Mouse (Mus musculus): ENCODE results near the gene Pcdh15. TPM values are rescaled to one million over a fixed set of nuclear protein-coding genes. Genes with fewer than 3 reads are reported as not detected.

Pcdh15 gene
- polyA plus RNA-seq, 1 experiment from 2014 or later: 1.00 TPM

DNA sequence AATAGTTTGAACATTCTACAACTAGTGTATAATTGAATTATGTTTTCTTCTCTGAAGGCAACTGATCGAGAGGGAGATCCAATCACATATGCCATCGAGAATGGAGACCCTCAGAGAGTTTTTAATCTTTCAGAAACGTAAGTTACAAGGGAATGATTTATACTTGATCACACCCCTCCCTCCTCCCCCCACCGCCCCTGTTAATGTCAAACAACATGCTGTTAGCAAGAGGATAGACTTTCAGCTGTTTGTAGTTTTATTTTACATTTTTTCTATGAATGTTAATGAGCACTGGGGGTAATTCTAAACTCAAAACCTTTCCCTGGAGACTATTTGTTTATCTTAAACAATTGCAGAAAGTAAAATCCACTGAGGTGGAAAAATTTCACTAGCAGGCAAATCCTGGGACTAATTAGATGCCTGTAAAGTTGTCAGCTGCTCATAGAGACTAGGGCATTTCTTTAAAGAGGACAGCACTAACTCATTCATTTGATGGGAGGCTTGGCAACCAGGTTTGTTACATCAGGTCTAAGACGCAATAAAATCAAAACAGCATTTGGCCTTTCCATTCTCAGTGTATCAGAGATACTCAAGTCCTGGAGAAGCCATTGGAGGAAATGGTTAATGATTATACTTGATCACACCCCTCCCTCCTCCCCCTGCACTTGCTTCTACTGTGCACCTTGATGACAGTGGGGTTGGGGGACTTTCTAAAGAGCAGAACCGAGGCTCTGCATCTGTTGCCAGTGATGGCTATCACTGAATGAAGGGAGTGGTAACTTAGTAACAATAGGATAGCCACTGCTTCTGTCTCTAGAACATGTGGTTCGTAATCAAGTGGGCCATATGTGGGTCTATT is 1280.4 kb downstream of the Pcdh15 start:
- WGBS: 25% methylated on average over 7 of the region's 7 CpGs
- Histone ChIP-seq H3K27ac (no peak overlapping the region), H3K9me3 (replicated peaks) (no peaks in the 10 kb centered on the region), H3K27me3 (no peaks in the 10 kb centered on the region), H3K4me1 (peaks cover 7% of the 10 kb centered on the region; the same call in 1 of the 2 replicates), H3K36me3 (no peaks in the 10 kb centered on the region), H3K9ac (no peak overlapping the region), H3K4me2 (no peak overlapping the region), H3K4me3 (replicated peaks) (no peak overlapping the region)
- peak; percentile 83 for ATAC-seq (replicated peaks; ENCODE audit: low FRiP score)

DNA sequence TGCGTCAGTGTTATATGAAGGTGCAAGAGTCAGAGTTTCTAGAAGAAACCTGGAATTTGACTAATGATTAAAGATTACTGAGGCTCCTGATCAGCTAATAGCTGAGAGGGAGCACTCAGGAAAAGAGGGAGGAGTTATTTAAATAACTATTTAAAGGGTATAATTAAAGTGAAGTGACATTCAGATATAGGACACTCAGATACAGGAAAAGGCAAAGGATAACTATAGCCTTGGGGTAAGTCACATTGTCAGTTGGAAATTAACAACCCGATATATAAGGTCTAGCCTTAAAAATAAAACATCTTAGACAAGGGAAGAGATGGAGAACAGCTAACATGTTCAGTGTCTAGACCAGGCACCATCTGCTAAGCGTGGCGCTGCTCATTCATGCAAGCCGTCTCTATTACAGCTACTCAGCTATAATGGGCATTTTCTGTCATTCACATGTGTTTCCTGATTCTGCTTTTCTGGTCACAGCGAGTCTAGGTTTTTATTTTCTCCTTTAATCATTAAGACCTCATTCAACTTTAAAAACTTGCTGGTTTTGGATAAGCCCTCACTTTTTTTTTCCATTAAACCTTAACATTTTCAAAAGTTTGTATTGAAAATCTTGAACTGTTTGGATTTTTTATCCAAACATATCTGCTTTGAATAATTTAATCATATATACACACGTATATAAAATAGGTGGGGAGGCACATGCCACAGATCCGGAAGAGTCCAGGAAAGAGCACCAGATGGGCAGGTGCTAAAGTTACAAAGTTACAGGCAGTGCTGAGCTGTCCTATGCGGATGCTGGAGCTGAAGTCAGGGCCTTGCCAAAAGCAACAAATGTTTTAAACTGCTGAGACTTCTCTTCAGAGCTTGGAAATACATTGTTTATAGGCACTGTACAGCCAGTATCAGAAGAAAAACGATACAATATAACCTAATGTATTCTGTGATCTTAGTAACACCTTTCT is 1288.7 kb downstream of the Pcdh15 start:
- no peak overlapping the region for H3K27ac ChIP-seq
- H3K4me1 ChIP-seq: no peaks in the 10 kb centered on the region
- ATAC-seq (replicated peaks; ENCODE audit: low FRiP score): peak; percentile 93
- no peak overlapping the region for H3K9ac ChIP-seq
- no peak overlapping the region for H3K4me2 ChIP-seq
- H3K36me3 ChIP-seq: no peaks in the 10 kb centered on the region
- no peak overlapping the region for H3K4me3 ChIP-seq (replicated peaks)
- H3K27me3 ChIP-seq: no peaks in the 10 kb centered on the region
- 36% methylated on average over 10 of the region's 10 CpGs for WGBS
- no peaks in the 10 kb centered on the region for H3K9me3 ChIP-seq (replicated peaks)

DNA sequence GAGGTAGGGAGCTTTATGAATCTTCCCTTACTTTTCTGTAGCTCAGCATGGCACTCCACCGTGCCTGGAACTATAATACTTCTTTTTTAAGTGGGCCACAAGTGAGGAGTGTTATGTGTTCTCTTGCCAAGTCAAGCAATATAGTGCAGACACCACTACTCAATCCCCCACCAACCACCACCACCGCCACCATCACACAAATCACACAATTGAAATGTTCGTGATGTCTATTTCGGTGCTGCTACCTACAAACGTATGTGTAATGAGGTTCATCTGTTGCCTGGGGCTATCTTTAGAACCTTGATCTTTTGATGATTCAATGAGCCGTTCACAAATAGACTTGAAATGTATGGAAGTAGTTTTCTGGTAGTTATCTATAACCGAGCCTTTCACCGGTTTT is 1304.0 kb downstream of the Pcdh15 start:
- Histone ChIP-seq H3K9ac (no peak overlapping the region), H3K27ac (no peak overlapping the region), H3K27me3 (no peaks in the 10 kb centered on the region), H3K9me3 (replicated peaks) (no peaks in the 10 kb centered on the region), H3K4me3 (replicated peaks) (no peak overlapping the region), H3K36me3 (no peaks in the 10 kb centered on the region), H3K4me1 (no peaks in the 10 kb centered on the region), H3K4me2 (no peak overlapping the region)
- 87% methylated on average over 8 of the region's 8 CpGs for WGBS
- ATAC-seq (replicated peaks; ENCODE audit: low FRiP score): no peak

DNA sequence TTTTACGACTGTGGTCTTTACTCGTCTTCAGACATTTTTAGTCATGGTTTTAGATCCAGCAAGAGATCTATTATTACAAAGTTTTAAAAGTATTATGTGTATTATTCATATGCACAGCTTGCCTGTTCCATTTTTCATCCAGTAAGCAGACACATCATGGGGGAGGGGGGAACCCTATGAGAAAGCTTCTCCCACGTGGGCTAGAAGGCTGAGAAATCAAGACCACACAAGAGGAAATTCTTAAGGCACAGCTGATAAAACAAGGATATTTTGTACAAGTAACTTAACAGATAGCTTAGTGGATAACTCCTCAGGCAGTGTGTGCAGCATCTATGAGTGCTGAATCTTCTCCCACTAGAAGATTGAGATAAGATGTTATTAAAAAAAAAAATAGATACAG is 1314.9 kb downstream of the Pcdh15 start:
- WGBS: 38% methylated on average over 3 of the region's 3 CpGs
- peaks cover 4% of the 10 kb centered on the region; the same call in 1 of the 2 replicates for H3K4me1 ChIP-seq
- no peaks in the 10 kb centered on the region for H3K9me3 ChIP-seq (replicated peaks)
- H3K27ac ChIP-seq: no peak overlapping the region
- H3K4me3 ChIP-seq (replicated peaks): no peak overlapping the region
- no peaks in the 10 kb centered on the region for H3K27me3 ChIP-seq
- no peak overlapping the region for H3K9ac ChIP-seq
- H3K4me2 ChIP-seq: no peak overlapping the region
- H3K36me3 ChIP-seq: no peaks in the 10 kb centered on the region
- no peak for ATAC-seq (replicated peaks; ENCODE audit: low FRiP score)

DNA sequence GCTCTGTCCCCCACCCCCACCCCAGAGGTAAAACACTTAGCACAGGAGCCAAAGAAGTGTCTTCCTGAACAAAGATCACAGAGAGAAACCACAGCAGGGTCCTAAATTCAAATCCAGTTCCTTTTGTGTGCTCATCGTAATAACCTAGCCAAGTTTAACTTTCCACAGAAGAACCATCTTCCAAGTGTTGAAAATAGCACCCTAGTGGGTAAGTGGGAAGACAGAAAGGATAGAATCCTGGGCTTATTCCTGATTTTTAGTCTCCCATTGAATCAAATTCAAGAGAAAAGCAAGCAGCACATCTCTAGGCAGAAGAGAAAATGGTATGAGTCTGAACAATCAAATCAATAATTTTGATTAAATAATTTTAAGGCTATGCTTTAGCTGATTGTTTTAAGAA is 1315.8 kb downstream of the Pcdh15 start:
- no peak for ATAC-seq (replicated peaks; ENCODE audit: low FRiP score)

DNA sequence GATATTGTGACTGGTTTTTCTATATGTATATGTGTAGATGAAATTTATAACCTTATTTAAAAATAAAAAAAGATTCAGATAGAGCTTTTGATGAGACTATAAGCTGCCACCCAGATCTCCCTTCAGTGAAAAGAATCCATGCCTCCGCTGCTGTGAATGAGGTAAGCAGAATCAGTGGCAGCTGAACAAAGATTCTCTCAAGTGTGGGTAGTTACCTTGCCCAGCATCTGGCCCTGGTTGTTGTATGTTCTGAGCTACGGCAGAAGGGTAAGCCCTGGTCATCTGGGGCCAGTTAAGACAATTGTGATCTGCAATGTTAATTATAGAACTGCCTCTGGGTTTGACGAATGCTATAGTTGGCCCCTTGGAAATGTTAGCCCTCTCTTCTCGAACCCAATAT is 1316.2 kb downstream of the Pcdh15 start:
- Histone ChIP-seq H3K36me3 (no peaks in the 10 kb centered on the region), H3K4me1 (peaks cover 4% of the 10 kb centered on the region; the same call in 1 of the 2 replicates), H3K4me3 (replicated peaks) (no peak overlapping the region), H3K4me2 (no peak overlapping the region), H3K9me3 (replicated peaks) (no peaks in the 10 kb centered on the region), H3K27me3 (no peaks in the 10 kb centered on the region), H3K27ac (no peak overlapping the region), H3K9ac (no peak overlapping the region)
- ATAC-seq (replicated peaks; ENCODE audit: low FRiP score): no peak
- WGBS: 63% methylated on average over 4 of the region's 4 CpGs

More for the DNA sequence above, 1315.8 kb downstream of the Pcdh15 start:
- no peaks in the 10 kb centered on the region for H3K36me3 ChIP-seq
- H3K9me3 ChIP-seq (replicated peaks): no peaks in the 10 kb centered on the region
- no peak overlapping the region for H3K9ac ChIP-seq
- no peak overlapping the region for H3K4me3 ChIP-seq (replicated peaks)
- H3K4me1 ChIP-seq: peaks cover 4% of the 10 kb centered on the region; the same call in 1 of the 2 replicates
- H3K4me2 ChIP-seq: no peak overlapping the region
- WGBS: 81% methylated on average over 1 of the region's 1 CpGs
- H3K27ac ChIP-seq: no peak overlapping the region
- H3K27me3 ChIP-seq: no peaks in the 10 kb centered on the region

DNA sequence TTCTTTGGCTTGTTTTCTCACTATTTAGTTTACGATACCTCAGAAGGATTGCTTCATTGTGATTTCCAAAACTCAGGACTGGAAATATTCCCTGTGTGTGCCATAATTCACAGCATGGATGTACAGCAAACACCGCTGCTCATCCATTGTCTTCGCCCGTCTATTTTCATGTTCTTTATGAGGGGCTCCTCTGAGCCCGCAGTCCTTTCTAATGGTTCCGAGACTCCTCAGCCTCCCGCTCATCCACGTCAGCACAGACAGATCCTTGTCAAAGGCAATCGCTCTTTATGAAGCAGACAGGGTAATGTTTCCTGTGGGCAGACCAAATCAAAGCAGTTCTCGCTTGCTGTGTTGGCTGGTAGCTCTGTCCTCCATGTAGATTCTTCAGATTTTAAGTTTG is 1316.8 kb downstream of the Pcdh15 start:
- WGBS: 64% methylated on average over 10 of the region's 10 CpGs
- H3K9ac ChIP-seq: no peak overlapping the region
- H3K4me1 ChIP-seq: peaks cover 4% of the 10 kb centered on the region; the same call in 1 of the 2 replicates
- no peak for ATAC-seq (replicated peaks; ENCODE audit: low FRiP score)
- no peak overlapping the region for H3K27ac ChIP-seq
- H3K4me3 ChIP-seq (replicated peaks): no peak overlapping the region
- no peaks in the 10 kb centered on the region for H3K9me3 ChIP-seq (replicated peaks)
- H3K4me2 ChIP-seq: no peak overlapping the region
- no peaks in the 10 kb centered on the region for H3K36me3 ChIP-seq
- no peaks in the 10 kb centered on the region for H3K27me3 ChIP-seq

DNA sequence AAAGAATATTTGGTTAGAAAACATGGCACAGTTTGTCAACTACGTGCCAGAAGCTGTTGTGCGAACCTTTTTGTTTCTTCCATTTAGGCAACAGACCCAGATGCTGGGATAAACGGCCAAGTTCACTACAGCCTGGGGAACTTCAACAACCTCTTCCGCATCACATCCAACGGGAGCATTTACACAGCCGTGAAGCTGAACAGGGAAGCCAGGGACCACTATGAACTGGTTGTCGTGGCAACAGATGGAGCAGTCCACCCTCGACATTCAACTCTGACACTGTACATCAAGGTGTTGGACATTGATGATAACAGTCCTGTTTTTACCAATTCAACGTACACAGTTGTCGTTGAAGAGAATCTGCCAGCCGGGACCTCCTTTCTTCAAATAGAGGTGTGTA is 1350.9 kb downstream of the Pcdh15 start:
- Histone ChIP-seq H3K4me3 (replicated peaks) (no peak overlapping the region), H3K9ac (no peak overlapping the region), H3K4me1 (no peaks in the 10 kb centered on the region), H3K4me2 (no peak overlapping the region), H3K27ac (no peak overlapping the region), H3K36me3 (no peaks in the 10 kb centered on the region), H3K27me3 (no peaks in the 10 kb centered on the region), H3K9me3 (replicated peaks) (no peaks in the 10 kb centered on the region)
- 84% methylated on average over 11 of the region's 11 CpGs for WGBS
- ATAC-seq (replicated peaks; ENCODE audit: low FRiP score): no peak

DNA sequence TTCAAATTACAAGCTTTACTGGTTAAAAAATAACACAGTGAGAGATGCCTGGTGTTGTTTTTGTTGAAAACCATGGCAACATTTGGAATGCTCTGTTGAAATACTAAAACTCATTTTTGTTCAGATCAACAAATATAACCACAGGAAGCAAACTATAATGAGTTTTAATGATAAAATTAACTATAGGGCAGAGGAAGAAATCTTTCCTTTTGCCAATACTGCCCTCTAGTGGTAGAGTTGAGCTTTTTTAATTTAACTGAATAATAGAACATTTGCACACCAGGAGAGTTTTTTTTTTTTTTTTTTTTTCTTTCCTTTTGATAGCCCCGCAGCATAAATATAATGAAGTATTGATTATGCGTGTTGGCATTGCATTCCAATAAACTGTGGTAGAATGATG is 1364.8 kb downstream of the Pcdh15 start:
- H3K9me3 ChIP-seq (replicated peaks): no peaks in the 10 kb centered on the region
- no peak overlapping the region for H3K4me3 ChIP-seq (replicated peaks)
- no peaks in the 10 kb centered on the region for H3K27me3 ChIP-seq
- 36% methylated on average over 2 of the region's 2 CpGs for WGBS
- H3K9ac ChIP-seq: no peak overlapping the region
- no peaks in the 10 kb centered on the region for H3K36me3 ChIP-seq
- H3K4me2 ChIP-seq: no peak overlapping the region
- H3K4me1 ChIP-seq: no peaks in the 10 kb centered on the region
- no peak for ATAC-seq (replicated peaks; ENCODE audit: low FRiP score)
- no peak overlapping the region for H3K27ac ChIP-seq

DNA sequence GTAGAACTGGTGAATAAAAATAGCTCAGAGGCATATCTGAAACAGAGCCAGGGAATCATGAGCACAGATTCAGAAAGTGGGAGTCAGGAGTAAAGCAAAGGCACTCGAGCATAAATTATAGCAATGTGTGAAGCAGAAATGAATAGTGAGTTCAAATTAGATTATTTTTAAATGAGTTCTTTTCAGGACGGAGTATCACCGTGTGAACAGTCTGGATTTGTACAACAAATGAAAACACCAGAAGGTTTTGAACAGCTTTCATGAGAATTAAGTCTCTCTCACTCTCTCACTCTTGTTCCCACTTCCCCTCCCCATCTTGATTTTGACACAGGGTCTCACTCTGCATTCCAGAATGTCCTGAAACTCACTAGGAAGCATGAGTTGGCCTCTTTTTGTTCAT is 1381.6 kb downstream of the Pcdh15 start:
- no peaks in the 10 kb centered on the region for H3K27me3 ChIP-seq
- no peaks in the 10 kb centered on the region for H3K9me3 ChIP-seq (replicated peaks)
- H3K27ac ChIP-seq: no peak overlapping the region
- 74% methylated on average over 3 of the region's 3 CpGs for WGBS
- no peak for ATAC-seq (replicated peaks; ENCODE audit: low FRiP score)
- no peaks in the 10 kb centered on the region for H3K4me1 ChIP-seq
- H3K4me2 ChIP-seq: no peak overlapping the region
- H3K36me3 ChIP-seq: no peaks in the 10 kb centered on the region
- H3K9ac ChIP-seq: no peak overlapping the region
- H3K4me3 ChIP-seq (replicated peaks): no peak overlapping the region

DNA sequence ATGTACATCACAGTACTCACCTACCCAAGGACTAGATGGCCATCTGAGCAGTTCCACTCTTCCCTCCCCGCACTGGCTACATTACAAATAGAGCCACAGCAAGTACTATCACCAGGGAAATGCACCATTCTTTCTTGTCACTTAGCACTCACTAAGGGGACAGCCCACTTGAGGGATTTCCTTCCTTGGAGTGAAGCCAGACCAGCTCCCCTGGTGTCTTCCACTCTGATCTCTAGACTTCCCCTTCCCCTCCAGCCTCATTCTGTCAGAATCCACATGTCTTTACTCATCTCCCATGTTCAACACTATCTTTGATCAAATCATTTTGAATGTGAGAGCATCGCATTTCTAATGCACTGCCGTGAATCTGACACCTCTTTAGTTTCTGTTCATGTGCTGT is 1413.2 kb downstream of the Pcdh15 start:
- Histone ChIP-seq H3K4me2 (no peak overlapping the region), H3K27me3 (no peaks in the 10 kb centered on the region), H3K9me3 (replicated peaks) (no peaks in the 10 kb centered on the region), H3K36me3 (no peaks in the 10 kb centered on the region), H3K9ac (no peak overlapping the region), H3K27ac (no peak overlapping the region), H3K4me1 (no peaks in the 10 kb centered on the region), H3K4me3 (replicated peaks) (no peak overlapping the region)
- 69% methylated on average over 3 of the region's 3 CpGs for WGBS
- no peak for ATAC-seq (replicated peaks; ENCODE audit: low FRiP score)

DNA sequence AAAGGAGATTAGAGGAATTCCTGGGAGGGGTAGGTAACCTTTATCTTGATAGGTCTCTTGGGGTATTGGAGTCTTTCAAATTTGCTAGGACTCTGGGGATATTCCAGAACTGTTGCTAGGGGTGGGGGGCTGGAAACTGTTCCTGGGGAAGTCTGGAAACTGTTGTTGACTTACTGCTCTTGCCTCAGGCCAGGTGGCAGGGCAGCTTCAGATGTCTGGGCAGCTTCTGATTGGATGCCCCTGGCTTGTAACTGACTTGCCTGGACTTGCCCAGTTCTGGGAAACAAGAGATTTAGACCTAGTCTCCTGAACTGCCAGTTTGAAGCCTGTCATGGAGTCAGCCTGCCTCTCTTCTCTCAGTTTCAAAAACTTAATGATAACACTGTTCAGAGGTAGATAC is 1414.6 kb downstream of the Pcdh15 start:
- Histone ChIP-seq H3K9ac (no peak overlapping the region), H3K27ac (no peak overlapping the region), H3K4me2 (no peak overlapping the region), H3K36me3 (no peaks in the 10 kb centered on the region), H3K9me3 (replicated peaks) (no peaks in the 10 kb centered on the region), H3K4me3 (replicated peaks) (no peak overlapping the region), H3K27me3 (no peaks in the 10 kb centered on the region), H3K4me1 (no peaks in the 10 kb centered on the region)
- ATAC-seq (replicated peaks; ENCODE audit: low FRiP score): no peak
